Mouse (Mus musculus) lung, embryonic 16.5 days (tissue): ENCODE results near the gene Kirrel3. TPM values are rescaled to one million over a fixed set of nuclear protein-coding genes. Genes with fewer than 3 reads are reported as not detected.

Experiments
- ATAC-seq: fragments of 200-750 bp; cut with Nextera tagmentation; 2 replicates; pipeline ENCODE4 v1.8.0; 2017; ENCODE audit warnings: low read depth, mild to moderate bottlenecking, moderate library complexity
- H3K27ac ChIP-seq: fragments of 300-500 bp; sonication (generic); 2 replicates; pipeline ENCODE4 v1.5.1; 2014; ENCODE audit warnings: mild to moderate bottlenecking, control low read depth, low read length
- H3K27me3 ChIP-seq: fragments of 300-500 bp; sonication (generic); 2 replicates; pipeline ENCODE4 v1.6.1; 2014; ENCODE audit warnings: low read depth, low read length, mixed read lengths; ENCODE audit not compliant: control insufficient read depth, insufficient read depth
- H3K36me3 ChIP-seq: fragments of 300-500 bp; sonication (generic); 2 replicates; pipeline ENCODE4 v1.6.1; 2014; ENCODE audit warnings: low read length; ENCODE audit not compliant: control insufficient read depth, insufficient read depth
- H3K4me1 ChIP-seq: fragments of 300-500 bp; sonication (generic); replicated peaks from 2 replicates; pipeline ENCODE4 v1.6.1; 2014; ENCODE audit warnings: low read length, mixed read lengths; ENCODE audit not compliant: control insufficient read depth, insufficient read depth
- H3K4me2 ChIP-seq: fragments of 300-500 bp; sonication (generic); 2 replicates; pipeline ENCODE4 v1.6.1; 2014; ENCODE audit warnings: low read depth, low read length, control low read depth
- H3K4me3 ChIP-seq: fragments of 300-500 bp; sonication (generic); 2 replicates; pipeline ENCODE4 v1.5.1; 2014; ENCODE audit warnings: mild to moderate bottlenecking, low read length, control low read depth
- H3K9ac ChIP-seq: fragments of 300-500 bp; sonication (generic); 2 replicates; pipeline ENCODE4 v1.6.1; 2014; ENCODE audit warnings: low read length, control low read depth
- H3K9me3 ChIP-seq: fragments of 300-500 bp; sonication (generic); 2 replicates; pipeline ENCODE4 v1.6.1; 2016; ENCODE audit warnings: low read length; ENCODE audit not compliant: control insufficient read depth
- WGBS: fragments of 180-500 bp; shearing (Covaris S2); extraction: QIAGEN DNeasy Blood & Tissue Kit; methylation state at CpG from one replicate; pipeline ENCODE4 v1.1.7; 2014; 5-methylcytosine and 5-hydroxymethylcytosine counted together
- polyA plus RNA-seq: library from polyadenylated mRNA; unstranded; fragments of >200 nt; fragmentation: Nextera tagmentation; extraction: Ambion mirVana; gene quantifications from 2 replicates; pipeline ENCODE4 v1.2.1, GENCODE M21; 2015

The Kirrel3 gene
- polyA plus RNA-seq, 1 experiment from 2014 or later, result 1.2 TPM

DNA sequence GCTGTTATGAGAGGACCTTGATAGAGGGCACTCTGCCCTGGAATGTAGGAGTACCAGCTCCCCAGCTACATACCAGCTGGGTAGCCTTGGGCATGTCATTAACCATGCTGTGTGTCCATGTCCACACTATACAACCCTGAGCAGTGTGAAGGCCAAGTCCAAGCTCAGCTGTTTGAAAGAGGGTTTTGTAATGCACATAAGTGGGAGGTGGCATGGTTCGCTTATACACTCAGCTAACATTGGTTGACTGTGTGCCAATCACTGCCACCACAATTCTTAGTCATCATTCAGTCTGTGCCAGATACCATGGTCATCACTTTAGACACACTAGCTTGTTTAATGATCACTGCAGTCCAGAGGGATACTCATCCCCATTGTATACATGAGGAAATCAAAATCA, 436.2 kb downstream of the Kirrel3 start:
- no peak overlapping the region for H3K4me3 ChIP-seq
- WGBS, result 78% methylated on average over 1 of the region's 1 CpGs
- H3K9me3 ChIP-seq, result no peaks in the 10 kb centered on the region
- no peak overlapping the region for H3K4me2 ChIP-seq
- ATAC-seq, result no peak
- no peaks in the 10 kb centered on the region for H3K27me3 ChIP-seq
- H3K27ac ChIP-seq, result no peak overlapping the region
- H3K9ac ChIP-seq, result no peak overlapping the region
- no peaks in the 10 kb centered on the region for H3K4me1 ChIP-seq
- no peaks in the 10 kb centered on the region for H3K36me3 ChIP-seq

DNA sequence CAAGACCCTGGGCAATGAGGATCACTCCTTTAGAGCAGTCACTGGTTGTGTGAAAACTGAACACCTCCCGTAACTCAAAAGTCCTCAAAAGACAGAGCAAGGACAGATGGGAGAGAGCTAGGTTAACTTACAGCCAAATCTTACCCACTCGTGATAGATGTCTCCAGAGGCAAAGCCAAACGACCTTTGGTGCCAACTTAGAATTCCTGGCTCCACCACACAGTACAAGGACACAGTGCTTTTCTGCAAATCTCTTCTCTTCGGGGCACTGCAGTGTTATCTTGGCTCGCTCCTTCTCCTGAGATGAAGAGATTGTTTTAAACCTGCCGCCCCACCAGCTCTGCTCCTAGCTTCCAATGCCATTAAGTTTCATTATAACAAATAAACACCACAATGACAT, 437.0 kb downstream of the Kirrel3 start:
- H3K4me2 ChIP-seq, result no peak overlapping the region
- H3K9me3 ChIP-seq, result no peaks in the 10 kb centered on the region
- H3K9ac ChIP-seq, result no peak overlapping the region
- H3K27me3 ChIP-seq, result no peaks in the 10 kb centered on the region
- H3K4me3 ChIP-seq, result no peak overlapping the region
- H3K4me1 ChIP-seq, result no peaks in the 10 kb centered on the region
- no peak overlapping the region for H3K27ac ChIP-seq
- no peaks in the 10 kb centered on the region for H3K36me3 ChIP-seq
- 59% methylated on average over 6 of the region's 6 CpGs for WGBS
- ATAC-seq, result no peak

DNA sequence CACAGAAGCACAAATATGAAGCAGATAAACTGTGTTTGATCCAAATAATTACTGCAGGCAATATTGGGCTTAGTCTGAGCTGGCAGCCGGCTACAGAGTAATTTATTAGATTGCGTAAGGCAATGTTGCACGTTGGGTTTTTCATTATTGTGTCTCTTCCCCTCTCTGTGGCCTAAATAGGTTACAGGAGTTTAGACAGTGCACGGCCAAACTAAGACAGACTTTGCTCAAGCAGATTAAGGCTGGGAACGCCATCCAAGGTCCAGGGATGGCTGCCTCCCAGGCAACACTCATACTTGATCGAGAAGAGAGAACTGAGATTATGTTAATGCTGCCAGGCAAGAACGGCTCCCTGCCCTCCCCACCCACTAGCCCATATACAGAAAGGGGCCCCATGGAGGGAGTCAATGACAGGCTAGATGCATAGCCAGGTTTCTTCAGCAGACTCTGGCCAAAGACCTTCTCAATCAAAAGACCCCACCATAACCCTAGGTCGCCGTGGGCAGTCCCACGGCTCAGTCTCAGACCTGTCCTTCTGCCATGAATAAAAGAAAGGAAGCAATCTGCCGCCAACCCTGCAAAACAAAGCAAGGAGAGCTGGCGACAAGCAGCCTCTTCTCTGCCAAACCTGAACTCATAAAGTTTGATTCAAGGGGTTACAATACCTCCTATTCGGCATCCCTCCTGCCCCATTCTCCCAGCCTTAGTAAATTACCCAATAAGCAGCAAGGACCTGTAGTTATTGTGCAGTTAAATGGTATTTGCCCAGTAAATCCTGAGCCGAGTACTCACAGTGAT, 437.6 kb downstream of the Kirrel3 start:
- no peak for ATAC-seq
- Histone ChIP-seq H3K4me2 (no peak overlapping the region), H3K4me1 (no peaks in the 10 kb centered on the region), H3K9me3 (no peaks in the 10 kb centered on the region), H3K4me3 (no peak overlapping the region), H3K27ac (no peak overlapping the region), H3K9ac (no peak overlapping the region), H3K36me3 (no peaks in the 10 kb centered on the region), H3K27me3 (no peaks in the 10 kb centered on the region)
- WGBS, result 74% methylated on average over 14 of the region's 14 CpGs

DNA sequence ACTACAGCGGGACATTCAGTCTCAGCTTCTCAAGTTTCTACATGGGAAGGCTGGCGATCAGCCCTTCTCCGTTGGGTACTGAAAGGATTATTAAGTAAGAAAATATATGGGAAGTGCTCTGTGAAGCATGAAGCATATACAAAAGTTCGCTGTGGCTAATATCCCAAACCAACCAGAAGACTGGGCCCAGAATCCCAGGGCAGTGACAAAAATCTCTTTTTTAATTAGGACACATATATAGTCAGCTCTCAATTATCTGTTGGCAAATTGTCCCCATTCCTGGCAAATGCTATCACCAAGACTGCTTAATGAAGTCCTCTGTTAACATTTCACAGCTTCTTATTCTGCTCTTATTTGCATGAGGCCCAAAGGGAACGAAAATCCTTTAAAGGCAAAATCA, 439.9 kb downstream of the Kirrel3 start:
- Histone ChIP-seq H3K4me1 (no peaks in the 10 kb centered on the region), H3K36me3 (no peaks in the 10 kb centered on the region), H3K9ac (no peak overlapping the region), H3K27ac (no peak overlapping the region), H3K9me3 (no peaks in the 10 kb centered on the region), H3K27me3 (no peaks in the 10 kb centered on the region), H3K4me3 (no peak overlapping the region), H3K4me2 (no peak overlapping the region)
- ATAC-seq, result no peak
- 76% methylated on average over 5 of the region's 5 CpGs for WGBS

- Histone ChIP-seq H3K4me2 (no peak overlapping the region), H3K4me1 (no peaks in the 10 kb centered on the region), H3K36me3 (no peaks in the 10 kb centered on the region), H3K27ac (no peak overlapping the region), H3K9me3 (no peaks in the 10 kb centered on the region), H3K27me3 (no peaks in the 10 kb centered on the region), H3K9ac (no peak overlapping the region), H3K4me3 (no peak overlapping the region)
- 44% methylated on average over 1 of the region's 1 CpGs for WGBS
- no peak for ATAC-seq
Observed at GRCm38 (mm10) chr9:34930371-34930770, 444.7 kb downstream of the Kirrel3 start.

GRCm38 (mm10) chr9:34938140-34938539, 452.4 kb downstream of the Kirrel3 start:
- Histone ChIP-seq H3K4me2 (no peak overlapping the region), H3K9ac (no peak overlapping the region), H3K4me1 (0 out of 2 replicates have a peak, but pooled peaks cover under 1% of the 10 kb centered on the region), H3K27ac (no peak overlapping the region), H3K27me3 (no peaks in the 10 kb centered on the region), H3K36me3 (no peaks in the 10 kb centered on the region), H3K9me3 (no peaks in the 10 kb centered on the region), H3K4me3 (no peak overlapping the region)
- 77% methylated on average over 5 of the region's 5 CpGs for WGBS
- ATAC-seq, result no peak

DNA sequence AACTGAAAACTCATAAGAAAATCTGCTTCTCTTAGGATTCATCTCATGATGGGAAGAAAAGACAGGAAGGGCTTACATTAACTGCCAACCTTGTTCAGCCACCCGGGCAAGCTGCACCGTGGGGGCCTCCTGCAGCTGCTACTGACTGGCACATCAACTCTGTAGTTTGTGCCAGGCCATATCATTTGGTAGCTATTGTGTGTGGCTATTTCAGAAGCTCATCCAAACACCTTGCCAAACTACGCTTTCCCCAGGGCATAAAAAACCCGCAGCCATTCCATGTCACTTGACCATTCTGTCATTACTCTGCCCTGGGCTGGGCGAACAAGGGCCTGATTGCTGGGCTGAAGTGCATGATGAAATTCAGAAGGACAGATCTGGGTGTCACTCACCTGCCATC, 453.9 kb downstream of the Kirrel3 start:
- no peak overlapping the region for H3K4me3 ChIP-seq
- H3K9me3 ChIP-seq, result no peaks in the 10 kb centered on the region
- no peaks in the 10 kb centered on the region for H3K36me3 ChIP-seq
- 87% methylated on average over 5 of the region's 5 CpGs for WGBS
- no peaks in the 10 kb centered on the region for H3K27me3 ChIP-seq
- no peak overlapping the region for H3K9ac ChIP-seq
- no peak overlapping the region for H3K4me2 ChIP-seq
- H3K4me1 ChIP-seq, result 0 out of 2 replicates have a peak, but pooled peaks cover 3% of the 10 kb centered on the region
- ATAC-seq, result no peak
- no peak overlapping the region for H3K27ac ChIP-seq

DNA sequence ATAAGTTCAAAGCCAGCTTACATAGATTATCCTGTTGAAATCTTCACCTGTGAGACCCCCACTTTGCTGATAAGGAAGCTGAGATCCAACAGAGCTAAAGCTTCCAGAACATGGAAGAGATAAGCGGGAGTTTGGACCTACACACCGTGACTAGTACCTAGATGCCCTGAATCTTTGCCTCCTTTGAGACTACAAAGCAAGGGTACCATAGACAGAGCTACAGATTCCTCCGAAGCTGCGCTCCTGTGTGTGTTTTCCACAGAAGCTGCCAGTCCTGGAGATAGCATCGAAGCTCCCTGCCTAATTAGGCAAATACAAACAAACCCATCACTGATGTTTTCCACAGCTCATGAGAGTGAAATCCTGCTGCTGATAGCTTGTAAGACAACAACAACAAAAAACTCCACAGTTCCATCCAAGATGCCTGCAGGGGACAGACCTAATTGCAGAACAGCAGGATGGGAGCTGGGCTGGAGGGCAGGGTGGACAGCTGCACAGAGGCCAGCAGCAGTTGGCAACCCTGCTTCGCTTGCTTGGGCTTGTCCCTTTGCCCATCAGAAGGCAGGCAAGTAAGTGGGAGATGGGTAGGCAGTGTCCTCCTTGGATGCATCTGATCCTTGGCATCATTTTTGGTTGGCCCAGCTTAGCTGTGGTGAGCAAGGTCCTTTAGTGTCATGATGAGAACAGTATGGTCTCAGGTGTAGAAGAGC, 456.6 kb downstream of the Kirrel3 start:
- Histone ChIP-seq H3K4me2 (no peak overlapping the region), H3K36me3 (no peaks in the 10 kb centered on the region), H3K9me3 (no peaks in the 10 kb centered on the region), H3K27me3 (no peaks in the 10 kb centered on the region), H3K27ac (no peak overlapping the region), H3K4me1 (0 out of 2 replicates have a peak, but pooled peaks cover 3% of the 10 kb centered on the region), H3K9ac (no peak overlapping the region), H3K4me3 (no peak overlapping the region)
- 61% methylated on average over 6 of the region's 6 CpGs for WGBS
- ATAC-seq, result no peak

DNA sequence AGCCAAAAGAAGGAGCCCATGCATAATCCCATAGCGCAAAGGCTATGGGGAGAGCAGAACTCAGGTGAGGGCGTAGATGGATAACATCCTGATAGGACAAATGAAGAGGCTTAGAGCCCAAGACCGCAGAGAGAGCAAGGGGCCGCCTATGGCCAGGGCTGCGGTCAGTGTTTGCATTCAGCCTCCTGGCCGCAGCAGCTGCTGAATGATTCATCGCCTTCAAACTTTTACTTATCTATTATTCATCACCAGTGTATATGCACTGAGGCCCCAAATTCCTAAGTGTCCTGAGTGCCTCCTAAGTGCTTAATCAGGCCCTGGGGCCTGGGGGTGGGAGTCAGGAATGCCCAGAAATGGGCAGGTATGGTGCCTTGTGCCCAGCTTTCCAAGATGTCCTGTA, 457.3 kb downstream of the Kirrel3 start:
- H3K36me3 ChIP-seq, result no peaks in the 10 kb centered on the region
- no peak overlapping the region for H3K4me2 ChIP-seq
- no peak overlapping the region for H3K9ac ChIP-seq
- ATAC-seq, result no peak
- no peaks in the 10 kb centered on the region for H3K27me3 ChIP-seq
- no peaks in the 10 kb centered on the region for H3K9me3 ChIP-seq
- 0 out of 2 replicates have a peak, but pooled peaks cover 3% of the 10 kb centered on the region for H3K4me1 ChIP-seq
- WGBS, result 53% methylated on average over 7 of the region's 7 CpGs
- H3K4me3 ChIP-seq, result no peak overlapping the region
- H3K27ac ChIP-seq, result no peak overlapping the region
